Mouse (Mus musculus) forebrain, embryonic 16.5 days (tissue): ENCODE results near the gene Nek10. TPM values are rescaled to one million over a fixed set of nuclear protein-coding genes. Genes with fewer than 3 reads are reported as not detected.
"Not testable (repeated sequence)": the region's sequence is repeated elsewhere in the genome, so short reads cannot be mapped to it uniquely, and the experiment has no call there.

ENCODE experiments used
- ATAC-seq: fragments of 200-750 bp; cut with Nextera tagmentation; 2 replicates; pipeline ENCODE4 v1.8.0; 2017; ENCODE audit warnings: mild to moderate bottlenecking, moderate library complexity
- H3K27ac ChIP-seq: fragments of 300-500 bp; sonication (generic); 2 replicates; pipeline ENCODE4 v1.5.1; 2014; ENCODE audit warnings: low read length, control low read depth
- H3K27me3 ChIP-seq: fragments of 300-500 bp; sonication (generic); replicated peaks from 2 replicates; pipeline ENCODE4 v1.6.1; 2014; ENCODE audit warnings: low read length; ENCODE audit not compliant: control insufficient read depth, insufficient read depth
- H3K36me3 ChIP-seq: fragments of 300-500 bp; sonication (generic); 2 replicates; pipeline ENCODE4 v1.6.1; 2014; ENCODE audit not compliant: control insufficient read depth, insufficient read depth
- H3K4me1 ChIP-seq: fragments of 300-500 bp; sonication (generic); replicated peaks from 2 replicates; pipeline ENCODE4 v1.6.1; 2014; ENCODE audit warnings: low read length; ENCODE audit not compliant: control insufficient read depth, insufficient read depth
- H3K4me2 ChIP-seq: fragments of 300-500 bp; sonication (generic); 2 replicates; pipeline ENCODE4 v1.6.1; 2014; ENCODE audit warnings: mild to moderate bottlenecking, low read length, control low read depth
- H3K4me3 ChIP-seq: fragments of 300-500 bp; sonication (generic); replicated peaks from 2 replicates; pipeline ENCODE4 v1.5.1; 2014; ENCODE audit warnings: mild to moderate bottlenecking, low read length, control low read depth
- H3K9ac ChIP-seq: fragments of 300-500 bp; sonication (generic); replicated peaks from 2 replicates; pipeline ENCODE4 v1.6.1; 2014; ENCODE audit warnings: low read depth, low read length, control low read depth
- H3K9me3 ChIP-seq: fragments of 300-500 bp; sonication (generic); 2 replicates; pipeline ENCODE4 v1.6.1; 2016; ENCODE audit warnings: low read length; ENCODE audit not compliant: control insufficient read depth
- WGBS: fragments of 180-500 bp; shearing (Covaris S2); extraction: QIAGEN DNeasy Blood & Tissue Kit; methylation state at CpG from one replicate; pipeline ENCODE4 v1.1.7; 2014; 5-methylcytosine and 5-hydroxymethylcytosine counted together
- polyA plus RNA-seq: library from polyadenylated mRNA; unstranded; fragments of >200 nt; fragmentation: Nextera tagmentation; extraction: Ambion mirVana; gene quantifications from 2 replicates; pipeline ENCODE4 v1.2.1, GENCODE M21; 2015

Gene Nek10
- polyA plus RNA-seq, 1 experiment from 2014 or later, result 0.11 TPM

DNA sequence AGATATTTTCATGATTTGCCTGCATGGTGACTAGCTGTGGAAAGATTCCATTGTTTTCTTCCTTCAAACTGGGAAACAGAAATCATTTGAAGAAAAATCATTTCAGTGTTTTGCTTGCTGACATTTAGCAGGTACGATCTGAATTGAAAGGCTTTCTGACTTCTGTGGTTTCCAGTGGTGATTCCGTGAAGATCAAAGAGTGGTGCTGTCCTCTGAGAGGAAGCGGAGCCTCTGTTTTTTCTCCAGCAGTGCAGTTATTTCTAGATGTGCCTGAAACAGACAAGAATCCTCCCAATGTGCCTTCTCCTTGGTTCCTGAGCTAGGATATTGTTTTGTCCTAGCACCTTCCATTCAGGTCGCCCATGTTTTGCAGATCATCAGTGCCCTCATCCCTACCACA lies 208.2 kb downstream of the Nek10 start:
- no peaks in the 10 kb centered on the region for H3K27me3 ChIP-seq
- no peak overlapping the region for H3K4me2 ChIP-seq
- no peak overlapping the region for H3K4me3 ChIP-seq
- no peak overlapping the region for H3K9ac ChIP-seq
- WGBS, result 84% methylated on average over 4 of the region's 4 CpGs
- no peak overlapping the region for H3K27ac ChIP-seq
- H3K36me3 ChIP-seq, result no peaks in the 10 kb centered on the region
- H3K9me3 ChIP-seq, result no peaks in the 10 kb centered on the region
- no peak for ATAC-seq
- H3K4me1 ChIP-seq, result no peaks in the 10 kb centered on the region

GRCm38 (mm10) chr14:15014799-15015198 lies 211.6 kb downstream of the Nek10 start:
- Histone ChIP-seq H3K9me3 (no peaks in the 10 kb centered on the region), H3K27me3 (no peaks in the 10 kb centered on the region), H3K36me3 (no peaks in the 10 kb centered on the region), H3K4me3 (no peak overlapping the region), H3K4me1 (no peaks in the 10 kb centered on the region), H3K27ac (no peak overlapping the region), H3K9ac (no peak overlapping the region), H3K4me2 (no peak overlapping the region)
- 95% methylated on average over 2 of the region's 2 CpGs for WGBS
- no peak for ATAC-seq

GRCm38 (mm10) chr14:15030626-15031025 lies 227.4 kb downstream of the Nek10 start:
- H3K27ac ChIP-seq, H3K36me3 ChIP-seq, H3K4me1 ChIP-seq, H3K9ac ChIP-seq, H3K27me3 ChIP-seq, H3K4me3 ChIP-seq, H3K9me3 ChIP-seq, H3K4me2 ChIP-seq, ATAC-seq: not testable (repeated sequence)
- 90% methylated on average over 4 of the region's 4 CpGs for WGBS

- H3K9me3 ChIP-seq, H3K4me1 ChIP-seq, H3K27ac ChIP-seq, H3K4me2 ChIP-seq, H3K4me3 ChIP-seq, H3K9ac ChIP-seq, H3K27me3 ChIP-seq, H3K36me3 ChIP-seq, ATAC-seq: not testable (repeated sequence)
- 50% methylated on average over 8 of the region's 8 CpGs for WGBS
Measured at GRCm38 (mm10) chr14:15034638-15035037, 231.4 kb downstream of the Nek10 start.

- ATAC-seq, result no peak
- Histone ChIP-seq H3K4me3 (no peak overlapping the region), H3K36me3 (no peaks in the 10 kb centered on the region), H3K4me2 (no peak overlapping the region), H3K27ac (no peak overlapping the region), H3K4me1 (no peaks in the 10 kb centered on the region), H3K9ac (no peak overlapping the region), H3K27me3 (no peaks in the 10 kb centered on the region), H3K9me3 (no peaks in the 10 kb centered on the region)
- WGBS, result 79% methylated on average over 4 of the region's 4 CpGs
Measured at GRCm38 (mm10) chr14:15048186-15048585, 245.0 kb downstream of the Nek10 start.

DNA sequence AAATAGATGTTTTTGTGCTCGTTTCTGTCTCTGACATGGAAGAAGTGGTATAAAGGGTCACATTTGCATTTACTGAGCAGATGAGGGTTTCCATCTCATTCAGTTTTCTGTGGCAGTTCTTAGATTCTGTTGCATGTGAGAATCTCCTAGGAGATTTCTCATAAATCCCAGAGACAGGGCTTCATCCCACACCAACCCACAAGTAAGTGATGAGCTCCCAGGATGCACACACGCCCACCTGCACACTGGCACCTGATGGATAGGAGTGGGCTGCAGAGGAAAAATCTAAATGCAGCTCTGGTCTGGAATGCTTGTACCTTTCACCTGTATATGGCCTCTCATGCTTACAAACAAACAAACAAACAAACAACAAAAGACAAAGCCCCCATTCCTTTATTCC lies 258.3 kb downstream of the Nek10 start:
- no peak overlapping the region for H3K4me2 ChIP-seq
- no peaks in the 10 kb centered on the region for H3K9me3 ChIP-seq
- no peak overlapping the region for H3K27ac ChIP-seq
- WGBS, result 72% methylated on average over 2 of the region's 2 CpGs
- no peaks in the 10 kb centered on the region for H3K27me3 ChIP-seq
- H3K4me1 ChIP-seq, result no peaks in the 10 kb centered on the region; the same call in 1 of the 2 replicates
- no peak overlapping the region for H3K4me3 ChIP-seq
- no peak overlapping the region for H3K9ac ChIP-seq
- no peak for ATAC-seq
- H3K36me3 ChIP-seq, result no peaks in the 10 kb centered on the region

Other genes starting within 250 kb of the Nek10 start
- 33.3 and 38.2 TPM in 2 replicates for gene Slc4a7, start 101.1 kb upstream of the Nek10 start, polyA plus RNA-seq